Mouse (Mus musculus): Measurements from ENCODE around the gene Olfr205. TPM values are rescaled to one million over a fixed set of nuclear protein-coding genes. Genes with fewer than 3 reads are reported as not detected.

Olfr205 gene
- polyA plus RNA-seq, 1 experiment from 2014 or later, result not detected

DNA sequence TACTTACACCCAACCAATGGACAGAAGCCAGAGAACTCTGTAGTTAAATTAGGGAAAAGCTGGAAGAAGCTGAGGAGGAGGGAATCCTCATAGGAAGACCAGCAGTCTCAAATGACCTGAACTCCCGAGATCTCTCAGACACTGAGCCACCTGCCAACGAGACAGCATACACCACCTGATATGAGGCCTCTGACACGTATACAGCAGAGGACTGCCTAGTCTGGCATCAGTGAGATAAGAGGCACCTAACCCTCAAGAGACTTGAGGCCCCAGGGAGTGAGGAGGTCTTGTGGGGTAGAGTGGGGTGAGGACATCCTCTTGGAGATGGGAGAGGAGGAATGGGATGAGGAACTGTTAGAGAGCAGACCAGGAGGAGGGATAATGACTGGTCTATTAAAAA lies 50.4 kb downstream of the Olfr205 start:
- Histone ChIP-seq H3K4me3 (ENCODE audit: low read depth, low read length) (no peak overlapping the region), H3K36me3 (ENCODE audit: control insufficient read depth, insufficient read depth, low read length) (no peaks in the 10 kb centered on the region), H3K27ac (ENCODE audit: low read depth, low read length) (no peak overlapping the region), H3K4me2 (no peak overlapping the region), H3K27me3 (ENCODE audit: control insufficient read depth, insufficient read depth, low read length) (no peaks in the 10 kb centered on the region), H3K9me3 (replicated peaks; ENCODE audit: control insufficient read depth, low read length) (no peaks in the 10 kb centered on the region), H3K4me1 (ENCODE audit: control insufficient read depth, insufficient read depth, low read length) (no peaks in the 10 kb centered on the region), H3K9ac (ENCODE audit: low read depth, low read length) (no peak overlapping the region)
- 0 out of 2 replicates have a peak, but pooled peaks have one; percentile 52 for ATAC-seq (replicated peaks; ENCODE audit: insufficient number of reproducible peaks, low FRiP score, low TSS enrichment)
- WGBS (ENCODE audit: insufficient replicate concordance), result 49% methylated on average over 3 of the region's 3 CpGs

Other genes with a start within 250 kb of the Olfr205 start
- not detected in 2 replicates for gene Olfr191, start 241.3 kb downstream of the Olfr205 start, polyA plus RNA-seq (2014; fragmentation: Nextera tagmentation; extraction: Ambion mirVana)
- gene Olfr193, start 219.3 kb downstream of the Olfr205 start, polyA plus RNA-seq (2014; fragmentation: Nextera tagmentation; extraction: Ambion mirVana), result not detected in 2 replicates
- gene Olfr194, start 210.1 kb downstream of the Olfr205 start, polyA plus RNA-seq (2014; fragmentation: Nextera tagmentation; extraction: Ambion mirVana), result not detected in 2 replicates
- gene Olfr195, start 184.1 kb downstream of the Olfr205 start, polyA plus RNA-seq (2014; fragmentation: Nextera tagmentation; extraction: Ambion mirVana), result not detected in 2 replicates
- gene Olfr196, start 160.7 kb downstream of the Olfr205 start, polyA plus RNA-seq (2014; fragmentation: Nextera tagmentation; extraction: Ambion mirVana), result not detected in 2 replicates
- not detected in 2 replicates for gene Olfr198, start 127.6 kb downstream of the Olfr205 start, polyA plus RNA-seq (2014; fragmentation: Nextera tagmentation; extraction: Ambion mirVana)
- not detected in 2 replicates for gene Olfr199, start 111.4 kb downstream of the Olfr205 start, polyA plus RNA-seq (2014; fragmentation: Nextera tagmentation; extraction: Ambion mirVana)
- gene Olfr201, start 58.5 kb downstream of the Olfr205 start, polyA plus RNA-seq (2014; fragmentation: Nextera tagmentation; extraction: Ambion mirVana), result not detected in 2 replicates
- not detected in 2 replicates for gene Olfr202, start 44.3 kb downstream of the Olfr205 start, polyA plus RNA-seq (2014; fragmentation: Nextera tagmentation; extraction: Ambion mirVana)
- gene Olfr203, start 32.3 kb downstream of the Olfr205 start, polyA plus RNA-seq (2014; fragmentation: Nextera tagmentation; extraction: Ambion mirVana), result not detected in 2 replicates
- gene Olfr204, start 12.9 kb downstream of the Olfr205 start, polyA plus RNA-seq (2014; fragmentation: Nextera tagmentation; extraction: Ambion mirVana), result not detected in 2 replicates
- not detected in 2 replicates for gene Olfr206, start 18.1 kb upstream of the Olfr205 start, polyA plus RNA-seq (2014; fragmentation: Nextera tagmentation; extraction: Ambion mirVana)
- gene Olfr209, start 32.9 kb upstream of the Olfr205 start, polyA plus RNA-seq (2014; fragmentation: Nextera tagmentation; extraction: Ambion mirVana), result not detected in 2 replicates
- gene Gabrr3, start 76.2 kb upstream of the Olfr205 start, polyA plus RNA-seq (2014; fragmentation: Nextera tagmentation; extraction: Ambion mirVana), result 0.08 TPM in 1 of 2 replicates, not detected in the other
- 29.4 and 30.1 TPM in 2 replicates for gene Riox2, start 140.6 kb upstream of the Olfr205 start, polyA plus RNA-seq (2014; fragmentation: Nextera tagmentation; extraction: Ambion mirVana)